Mouse (Mus musculus): ENCODE results near the gene Otud7a.

- no peak for TF ChIP-seq CTCF (IDR thresholded peaks at IDR 0.05; ENCODE audit: low read depth, low read length)
- no peak for TF ChIP-seq POLR2A (IDR thresholded peaks at IDR 0.05; ENCODE audit: borderline replicate concordance, low read depth, low read length)
Observed at GRCm38 (mm10) chr7:63483091-63483490, 38.5 kb downstream of the Otud7a start.

Measured in bone marrow macrophage, adult 2 months (primary cell).